Comparison of ENCODE assay signal across 23 mouse cellular contexts in the genomic region with DNA sequence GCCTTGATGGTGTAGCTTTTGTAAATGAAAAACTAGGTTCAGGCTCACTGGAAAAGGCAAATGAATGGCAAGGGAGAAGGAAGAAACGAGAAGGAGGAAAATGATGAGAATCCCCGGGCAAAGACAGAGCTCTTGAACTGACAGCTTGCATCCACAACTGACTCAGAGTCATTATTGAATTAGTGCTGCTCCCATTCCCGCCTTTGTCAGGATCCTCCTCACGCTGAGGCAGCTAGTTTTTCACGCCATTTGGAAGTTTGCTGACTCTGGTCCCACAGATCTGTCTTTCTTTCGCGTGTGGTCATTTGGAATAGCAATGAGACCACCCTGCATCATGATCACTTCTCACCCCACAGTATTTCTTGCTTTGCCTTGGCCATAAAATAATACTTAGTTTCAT.
DNase-seq lines count a peak whose midpoint lies in the region; ATAC-seq and TF ChIP-seq lines count a peak whose summit lies in the region.
"Had no signal": no experiment of that assay in that cellular context is flagged by ENCODE, and none has a peak within 500 bp of the region (broad histone marks: within the 10 kb centered on the region; RNA-seq: fewer than 3 reads in every experiment).

No protein-coding gene starts in this region.

- H3K9ac ChIP-seq in midbrain, postnatal 0 days (replicated peaks; ENCODE audit: low read length, poor library complexity, severe bottlenecking), result no peak overlapping the region
- H3K9ac ChIP-seq: embryonic facial prominence, embryonic 15.5 days; liver, postnatal 0 days had no signal

- no peaks in the 10 kb centered on the region for H3K36me3 ChIP-seq in midbrain, postnatal 0 days (ENCODE audit: insufficient read depth, low read length)
- H3K36me3 ChIP-seq in midbrain, embryonic 10.5 days, result no peaks in the 10 kb centered on the region
- H3K36me3 ChIP-seq in heart, embryonic 10.5 days, result no peaks in the 10 kb centered on the region
- H3K36me3 ChIP-seq: embryonic facial prominence, embryonic 15.5 days; forebrain, embryonic 10.5 days; G1E; limb, embryonic 10.5 days had no signal

- peak; percentile 11 for DNase-seq in embryo, embryonic 10.5 days (ENCODE audit: low spot score)
- no peak for DNase-seq in embryo, embryonic 9.5 days (ENCODE audit: extremely low spot score)
- DNase-seq in midbrain, postnatal 0 days (ENCODE audit: low spot score), result peak; percentile 32
- DNase-seq in midbrain, embryonic 10.5 days (ENCODE audit: low spot score), result no peak
- DNase-seq in cerebellum, adult 9-11 months, result peak; percentile 49
- DNase-seq in retina, postnatal 7 days (ENCODE audit: low read depth, low spot score), result peak; percentile 14
- no peak for DNase-seq in adrenal gland, adult 8-10 months
- no peak for DNase-seq in heart, embryonic 10.5 days (ENCODE audit: low spot score)
- DNase-seq: gastrocnemius, postnatal 10 days; heart, adult 11 months; heart, postnatal 36 days; kidney, adult 8-10 months; kidney, postnatal 14 days; liver, postnatal 0 days; lung, postnatal 10 days; midbrain, embryonic 14.5 days; right cerebral cortex, postnatal 4 days had no signal

- H3K9me3 ChIP-seq in midbrain, postnatal 0 days (ENCODE audit: low read length), result no peaks in the 10 kb centered on the region
- no peaks in the 10 kb centered on the region for H3K9me3 ChIP-seq in midbrain, embryonic 10.5 days (replicated peaks)
- H3K9me3 ChIP-seq in heart, embryonic 10.5 days, result no peaks in the 10 kb centered on the region
- H3K9me3 ChIP-seq: embryonic facial prominence, embryonic 15.5 days; forebrain, embryonic 10.5 days; G1E; limb, embryonic 10.5 days had no signal

- no peak overlapping the region for H3K4me3 ChIP-seq in midbrain, postnatal 0 days (ENCODE audit: low read depth, low read length)
- no peak overlapping the region for H3K4me3 ChIP-seq in midbrain, embryonic 10.5 days
- no peak overlapping the region for H3K4me3 ChIP-seq in heart, embryonic 10.5 days
- H3K4me3 ChIP-seq: embryonic facial prominence, embryonic 15.5 days; forebrain, embryonic 10.5 days; limb, embryonic 10.5 days had no signal

- H3K4me2 ChIP-seq in midbrain, postnatal 0 days (ENCODE audit: low read depth, low read length, poor library complexity, severe bottlenecking), result no peak overlapping the region
- H3K4me2 ChIP-seq: embryonic facial prominence, embryonic 15.5 days had no signal

- TF ChIP-seq CTCF in midbrain, postnatal 0 days (IDR thresholded peaks at IDR 0.05), result no peak

- H3K27ac ChIP-seq in midbrain, postnatal 0 days (ENCODE audit: low read depth, low read length), result no peak overlapping the region
- no peak overlapping the region for H3K27ac ChIP-seq in midbrain, embryonic 10.5 days (replicated peaks)
- H3K27ac ChIP-seq in heart, embryonic 10.5 days, result no peak overlapping the region
- H3K27ac ChIP-seq: embryonic facial prominence, embryonic 15.5 days; forebrain, embryonic 10.5 days; limb, embryonic 10.5 days; stomach, postnatal 0 days had no signal

- 49% methylated on average over 7 of the region's 7 CpGs for WGBS in midbrain, postnatal 0 days
- WGBS in midbrain, embryonic 10.5 days, result 62% methylated on average over 7 of the region's 7 CpGs
- 65% methylated on average over 7 of the region's 7 CpGs for WGBS in heart, embryonic 10.5 days

- no peaks in the 10 kb centered on the region for H3K4me1 ChIP-seq in midbrain, postnatal 0 days (ENCODE audit: insufficient read depth, low read length)
- no peaks in the 10 kb centered on the region for H3K4me1 ChIP-seq in midbrain, embryonic 10.5 days
- no peaks in the 10 kb centered on the region for H3K4me1 ChIP-seq in heart, embryonic 10.5 days
- H3K4me1 ChIP-seq: embryonic facial prominence, embryonic 15.5 days; forebrain, embryonic 10.5 days; limb, embryonic 10.5 days had no signal

- no peak for ATAC-seq in midbrain, postnatal 0 days (ENCODE audit: low FRiP score)
- ATAC-seq: inflammation-experienced regulatory T-cells, adult 6 months; liver, postnatal 0 days had no signal

- H3K27me3 ChIP-seq in midbrain, postnatal 0 days (ENCODE audit: insufficient read depth, low read length), result no peaks in the 10 kb centered on the region
- H3K27me3 ChIP-seq in midbrain, embryonic 10.5 days (ENCODE audit: low read depth, poor library complexity, severe bottlenecking), result no peaks in the 10 kb centered on the region
- H3K27me3 ChIP-seq in heart, embryonic 10.5 days (ENCODE audit: insufficient read depth, poor library complexity, severe bottlenecking), result no peaks in the 10 kb centered on the region
- H3K27me3 ChIP-seq: embryonic facial prominence, embryonic 15.5 days had no signal

Comparison
In these comparisons a context has a peak if more than half of its experiments do, and no peak if none do; other contexts are left out.
1. DNase-seq: peak in embryo, embryonic 10.5 days (single experiment), midbrain, postnatal 0 days (single experiment), cerebellum, adult 9-11 months (single experiment) and retina, postnatal 7 days (single experiment); none in embryo, embryonic 9.5 days (single experiment), midbrain, embryonic 10.5 days (single experiment), adrenal gland, adult 8-10 months (single experiment) and heart, embryonic 10.5 days (single experiment).